ENCODE assay signal across 10 mouse cellular contexts in the genomic region with DNA sequence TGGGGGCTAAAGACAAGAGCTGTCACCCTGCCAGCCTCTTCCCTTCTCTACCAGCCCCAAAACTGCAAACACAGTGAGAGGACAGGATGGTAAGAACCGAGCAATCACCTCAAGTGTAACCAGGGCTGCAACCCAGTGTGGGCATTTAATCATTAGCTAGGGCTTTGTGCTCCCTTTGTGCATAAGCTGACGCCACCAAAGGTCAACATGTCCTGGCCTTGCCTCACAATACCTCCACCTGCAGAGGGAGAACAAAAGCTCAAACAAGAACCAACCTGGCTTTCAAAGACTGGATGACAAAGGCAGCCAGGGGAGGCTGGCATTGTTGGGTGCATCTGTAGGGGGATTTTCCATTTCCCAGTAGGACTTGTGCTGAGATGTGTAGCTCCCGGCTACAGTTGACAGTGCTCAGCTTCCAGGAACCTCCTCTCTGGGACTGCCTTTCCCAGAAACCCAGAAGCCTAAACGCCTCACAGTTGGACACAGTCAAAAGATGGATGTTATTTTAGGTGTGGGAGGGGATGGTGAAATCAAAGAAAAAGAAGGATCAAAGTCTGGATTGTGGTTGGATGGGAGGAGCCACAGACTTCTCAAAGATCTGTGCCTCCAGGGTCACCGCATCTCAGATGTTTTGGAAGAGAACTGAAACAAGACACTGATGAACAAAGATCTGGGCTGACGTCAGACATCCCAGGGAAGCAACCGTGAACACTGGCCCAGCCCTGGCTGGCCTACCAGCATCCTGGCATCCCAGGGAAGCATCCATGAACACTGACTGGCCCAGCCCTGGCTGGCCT.
A peak's percentile ranks its signal among the peaks of the same experiment; 100 is the strongest.
DNase-seq lines count a peak whose midpoint lies in the region; ATAC-seq lines count a peak whose summit lies in the region.
"Had no signal": no experiment of that assay in that cellular context is flagged by ENCODE, and none has a peak within 500 bp of the region (broad histone marks: within the 10 kb centered on the region; RNA-seq: fewer than 3 reads in every experiment).

No protein-coding gene starts in this region.

- intact Hi-C loops in left cerebral cortex, postnatal 25 days (cut with DNase I), result no loop called here

- no peak overlapping the region for H3K4me3 ChIP-seq in embryonic facial prominence, embryonic 11.5 days (ENCODE audit: low read depth, low read length)
- H3K4me3 ChIP-seq in kidney, embryonic 14.5 days (ENCODE audit: low read length), result no peak overlapping the region
- H3K4me3 ChIP-seq in midbrain, embryonic 16.5 days (ENCODE audit: low read depth, low read length), result no peak overlapping the region
- H3K4me3 ChIP-seq: embryonic facial prominence, embryonic 15.5 days had no signal

- H3K27me3 ChIP-seq in embryonic facial prominence, embryonic 11.5 days (ENCODE audit: control insufficient read depth, insufficient read depth, low read length), result no peaks in the 10 kb centered on the region
- no peaks in the 10 kb centered on the region for H3K27me3 ChIP-seq in kidney, embryonic 14.5 days (ENCODE audit: control insufficient read depth, insufficient read depth, low read length)
- H3K27me3 ChIP-seq in midbrain, embryonic 16.5 days (ENCODE audit: control insufficient read depth, insufficient read depth, low read depth, low read length), result no peaks in the 10 kb centered on the region
- H3K27me3 ChIP-seq: embryonic facial prominence, embryonic 15.5 days had no signal

- DNase-seq in layer of hippocampus, adult 9-11 months, result peak; percentile 53
- DNase-seq in layer of hippocampus, postnatal 36 days, result no peak
- peak; percentile 36 for DNase-seq in embryonic facial prominence, embryonic 11.5 days (ENCODE audit: low spot score)
- DNase-seq in cerebellum, adult 18-20 months, result no peak
- DNase-seq in gastrocnemius, postnatal 10 days, result no peak
- DNase-seq in left cerebral cortex, postnatal 25 days (ENCODE audit: low spot score in 2 of 2), result no peak
- DNase-seq: right cerebral cortex, postnatal 4 days had no signal

- no peak overlapping the region for H3K4me2 ChIP-seq in embryonic facial prominence, embryonic 11.5 days (ENCODE audit: low read depth, low read length)
- H3K4me2 ChIP-seq in kidney, embryonic 14.5 days (replicated peaks; ENCODE audit: low read depth, low read length), result no peak overlapping the region
- H3K4me2 ChIP-seq in midbrain, embryonic 16.5 days (ENCODE audit: low read length), result no peak overlapping the region
- H3K4me2 ChIP-seq: embryonic facial prominence, embryonic 15.5 days had no signal

- no peaks in the 10 kb centered on the region for H3K36me3 ChIP-seq in embryonic facial prominence, embryonic 11.5 days (replicated peaks; ENCODE audit: control insufficient read depth, insufficient read depth, low read depth, low read length)
- H3K36me3 ChIP-seq in kidney, embryonic 14.5 days (ENCODE audit: control insufficient read depth, insufficient read depth, low read length), result peaks cover 4% of the 10 kb centered on the region; the same call in 1 of the 2 replicates
- no peaks in the 10 kb centered on the region for H3K36me3 ChIP-seq in midbrain, embryonic 16.5 days (ENCODE audit: control insufficient read depth, insufficient read depth, low read length)

- H3K9me3 ChIP-seq in embryonic facial prominence, embryonic 11.5 days (replicated peaks; ENCODE audit: control insufficient read depth, low read length), result no peaks in the 10 kb centered on the region
- H3K9me3 ChIP-seq in kidney, embryonic 14.5 days (ENCODE audit: control insufficient read depth, low read length), result no peaks in the 10 kb centered on the region
- no peaks in the 10 kb centered on the region for H3K9me3 ChIP-seq in midbrain, embryonic 16.5 days (replicated peaks; ENCODE audit: control insufficient read depth, low read length, poor library complexity, severe bottlenecking)
- H3K9me3 ChIP-seq: embryonic facial prominence, embryonic 15.5 days had no signal

- no peak overlapping the region for H3K9ac ChIP-seq in embryonic facial prominence, embryonic 11.5 days (replicated peaks; ENCODE audit: low read length)
- H3K9ac ChIP-seq in kidney, embryonic 14.5 days (ENCODE audit: low read depth, low read length), result no peak overlapping the region; the same call in 1 of the 2 replicates
- H3K9ac ChIP-seq in midbrain, embryonic 16.5 days (ENCODE audit: low read depth, low read length), result no peak overlapping the region
- H3K9ac ChIP-seq: embryonic facial prominence, embryonic 15.5 days had no signal

- H3K27ac ChIP-seq in embryonic facial prominence, embryonic 11.5 days (replicated peaks; ENCODE audit: low read depth, low read length), result no peak overlapping the region
- peak overlapping the region; percentile 69; the same call in 1 of the 2 replicates for H3K27ac ChIP-seq in kidney, embryonic 14.5 days (ENCODE audit: low read depth, low read length)
- H3K27ac ChIP-seq in midbrain, embryonic 16.5 days (ENCODE audit: low read length), result 0 out of 2 replicates have a peak overlapping the region, but pooled peaks have one; percentile 5
- H3K27ac ChIP-seq: embryonic facial prominence, embryonic 15.5 days had no signal

- H3K4me1 ChIP-seq in embryonic facial prominence, embryonic 11.5 days (ENCODE audit: control insufficient read depth, insufficient read depth, low read length), result peaks cover 2% of the 10 kb centered on the region; the same call in 1 of the 2 replicates
- H3K4me1 ChIP-seq in kidney, embryonic 14.5 days (ENCODE audit: control insufficient read depth, insufficient read depth, low read length), result peaks cover 26% of the 10 kb centered on the region
- H3K4me1 ChIP-seq in midbrain, embryonic 16.5 days (ENCODE audit: control insufficient read depth, insufficient read depth, low read length), result peaks cover 3% of the 10 kb centered on the region; the same call in 1 of the 2 replicates

- 21% methylated on average over 7 of the region's 7 CpGs for WGBS in embryonic facial prominence, embryonic 11.5 days
- WGBS in kidney, embryonic 14.5 days, result 17% methylated on average over 7 of the region's 7 CpGs
- 11% methylated on average over 7 of the region's 7 CpGs for WGBS in midbrain, embryonic 16.5 days

- ATAC-seq in embryonic facial prominence, embryonic 11.5 days (replicated peaks; ENCODE audit: insufficient number of reproducible peaks, low FRiP score, low TSS enrichment, low read depth), result 0 out of 2 replicates have a peak, but pooled peaks have one; percentile 75
- ATAC-seq in kidney, embryonic 14.5 days (ENCODE audit: low FRiP score, low TSS enrichment), result peak; percentile 70
- ATAC-seq in midbrain, embryonic 16.5 days, result peak; percentile 59

Comparison
In these comparisons a context has a peak if more than half of its experiments do, and no peak if none do; other contexts are left out.
1. DNase-seq: peak in layer of hippocampus, adult 9-11 months (single experiment) and embryonic facial prominence, embryonic 11.5 days (single experiment); none in layer of hippocampus, postnatal 36 days (0 of 2), cerebellum, adult 18-20 months (0 of 2), gastrocnemius, postnatal 10 days (single experiment) and left cerebral cortex, postnatal 25 days (0 of 2).
2. Peak in every context shown above with its lines, with median percentiles within 50 percentile points of each other: ATAC-seq.